Mouse (Mus musculus) ES-Bruce4 (cell line): ENCODE data around the gene Ppp2r5b. TPM values are rescaled to one million over a fixed set of nuclear protein-coding genes. Genes with fewer than 3 reads are reported as not detected.

ENCODE experiments used
- H3K27ac ChIP-seq: 2 replicates; pipeline ENCODE4 v1.5.1; 2012; ENCODE audit warnings: low read length, inconsistent platforms; ENCODE audit not compliant: insufficient read depth
- H3K27me3 ChIP-seq: 2 replicates; pipeline ENCODE4 v1.6.1; 2012; ENCODE audit warnings: mild to moderate bottlenecking, low read length, inconsistent platforms; ENCODE audit not compliant: control insufficient read depth, poor library complexity, insufficient read depth, severe bottlenecking
- H3K36me3 ChIP-seq: 2 replicates; pipeline ENCODE4 v1.6.1; 2012; ENCODE audit warnings: inconsistent platforms, mild to moderate bottlenecking, low read length, moderate library complexity; ENCODE audit not compliant: control insufficient read depth, poor library complexity, insufficient read depth, severe bottlenecking
- H3K4me1 ChIP-seq: one replicate; pipeline ENCODE4 v1.8.1; 2011; ENCODE audit warnings: low read length; ENCODE audit not compliant: control insufficient read depth, insufficient read depth
- H3K4me3 ChIP-seq: 2 replicates; pipeline ENCODE4 v1.5.1; 2011; ENCODE audit warnings: low read depth, mild to moderate bottlenecking, low read length
- H3K9ac ChIP-seq: 2 replicates; pipeline ENCODE4 v1.6.1; 2012; ENCODE audit warnings: low read depth, mild to moderate bottlenecking, inconsistent platforms; ENCODE audit not compliant: poor library complexity, severe bottlenecking
- H3K9me3 ChIP-seq: replicated peaks from 2 replicates; pipeline ENCODE4 v1.6.1; 2012; ENCODE audit warnings: mild to moderate bottlenecking, low read length, inconsistent platforms; ENCODE audit not compliant: control insufficient read depth, poor library complexity, insufficient read depth, severe bottlenecking
- CTCF ChIP-seq: IDR thresholded peaks from one replicate; pipeline ENCODE4 v1.8.1; 2011; ENCODE audit warnings: low read depth, low read length
- EP300 ChIP-seq: IDR thresholded peaks from 2 replicates; pipeline ENCODE4 v1.6.1; 2011; ENCODE audit warnings: low read depth, low read length; ENCODE audit not compliant: insufficient read depth
- POLR2A ChIP-seq: IDR thresholded peaks from one replicate; pipeline ENCODE4 v1.8.1; 2011; ENCODE audit warnings: low read length; ENCODE audit not compliant: insufficient read depth
- polyA plus RNA-seq: library from polyadenylated mRNA; stranded (reverse); fragments of >200 nt; gene quantifications from 2 replicates; pipeline ENCODE4 v1.2.4, GENCODE M21; 2011; ENCODE audit warnings: low read depth; ENCODE audit not compliant: missing spikeins, insufficient read depth, insufficient read length

Ppp2r5b gene
- polyA plus RNA-seq, 1 experiment, result 12.2 TPM

GRCm38 (mm10) chr19:6280554-6280953 is 44.9 kb upstream of the Ppp2r5b start:
- TF ChIP-seq EP300 (no peak), POLR2A (no peak), CTCF (no peak)
- Histone ChIP-seq H3K4me3 (no peak overlapping the region), H3K4me1 (peaks cover 6% of the 10 kb centered on the region), H3K27ac (no peak overlapping the region), H3K9ac (no peak overlapping the region), H3K9me3 (no peaks in the 10 kb centered on the region), H3K27me3 (no peaks in the 10 kb centered on the region), H3K36me3 (peaks cover 25% of the 10 kb centered on the region)

- H3K4me3 ChIP-seq, result no peak overlapping the region
- peaks cover 24% of the 10 kb centered on the region for H3K36me3 ChIP-seq
- no peak overlapping the region for H3K27ac ChIP-seq
- peaks cover 6% of the 10 kb centered on the region for H3K4me1 ChIP-seq
- TF ChIP-seq POLR2A (no peak), EP300 (no peak), CTCF (no peak)
- H3K27me3 ChIP-seq, result no peaks in the 10 kb centered on the region
- peak overlapping the region; percentile 8; the same call in 1 of the 2 replicates for H3K9ac ChIP-seq
- H3K9me3 ChIP-seq, result no peaks in the 10 kb centered on the region
Measured at GRCm38 (mm10) chr19:6279481-6280144, 43.9 kb upstream of the Ppp2r5b start.

- peaks cover 4% of the 10 kb centered on the region for H3K4me1 ChIP-seq
- H3K27me3 ChIP-seq, result no peaks in the 10 kb centered on the region
- TF ChIP-seq POLR2A (no peak), CTCF (no peak), EP300 (peak; percentile 77; the same call in 1 of the 2 replicates)
- H3K4me3 ChIP-seq, result peak overlapping the region; percentile 86
- peaks cover 20% of the 10 kb centered on the region for H3K36me3 ChIP-seq
- H3K27ac ChIP-seq, result peak overlapping the region; percentile 84
- H3K9me3 ChIP-seq, result no peaks in the 10 kb centered on the region
- peak overlapping the region; percentile 8 for H3K9ac ChIP-seq
Measured at GRCm38 (mm10) chr19:6278439-6279073, 42.9 kb upstream of the Ppp2r5b start.

GRCm38 (mm10) chr19:6277661-6278438 is 42.2 kb upstream of the Ppp2r5b start:
- H3K36me3 ChIP-seq, result peaks cover 15% of the 10 kb centered on the region
- peak overlapping the region; percentile 86 for H3K4me3 ChIP-seq
- peak overlapping the region; percentile 66 for H3K9ac ChIP-seq
- H3K9me3 ChIP-seq, result no peaks in the 10 kb centered on the region
- TF ChIP-seq POLR2A (no peak), CTCF (no peak), EP300 (no peak; the same call in 1 of the 2 replicates)
- no peaks in the 10 kb centered on the region for H3K27me3 ChIP-seq
- H3K4me1 ChIP-seq, result peaks cover 4% of the 10 kb centered on the region
- peak overlapping the region; percentile 84 for H3K27ac ChIP-seq

GRCm38 (mm10) chr19:6276426-6277421 is 41.1 kb upstream of the Ppp2r5b start, which contains the start of gene Ehd1:
Gene Ehd1, plus strand, starts transcription at chr19:6276725.
- H3K27ac ChIP-seq, result peak within 1 kb of the TSS; percentile 62
- no peaks in the 10 kb centered on the region for H3K9me3 ChIP-seq
- no peaks in the 10 kb centered on the region for H3K27me3 ChIP-seq
- H3K4me1 ChIP-seq, result peaks cover 8% of the 10 kb centered on the region
- TF ChIP-seq POLR2A (peak; percentile 60), EP300 (0 out of 2 replicates have a peak, but pooled peaks have one; percentile 41), CTCF (peak; percentile 69)
- H3K36me3 ChIP-seq, result peaks cover 5% of the 10 kb centered on the region
- H3K9ac ChIP-seq, result peak within 1 kb of the TSS; percentile 66
- H3K4me3 ChIP-seq, result peak within 1 kb of the TSS; percentile 86
